Mouse (Mus musculus): ENCODE results near the gene Aar2.
"Not testable (repeated sequence)": the region's sequence is repeated elsewhere in the genome, so short reads cannot be mapped to it uniquely, and the experiment has no call there.

Gene Aar2

DNA sequence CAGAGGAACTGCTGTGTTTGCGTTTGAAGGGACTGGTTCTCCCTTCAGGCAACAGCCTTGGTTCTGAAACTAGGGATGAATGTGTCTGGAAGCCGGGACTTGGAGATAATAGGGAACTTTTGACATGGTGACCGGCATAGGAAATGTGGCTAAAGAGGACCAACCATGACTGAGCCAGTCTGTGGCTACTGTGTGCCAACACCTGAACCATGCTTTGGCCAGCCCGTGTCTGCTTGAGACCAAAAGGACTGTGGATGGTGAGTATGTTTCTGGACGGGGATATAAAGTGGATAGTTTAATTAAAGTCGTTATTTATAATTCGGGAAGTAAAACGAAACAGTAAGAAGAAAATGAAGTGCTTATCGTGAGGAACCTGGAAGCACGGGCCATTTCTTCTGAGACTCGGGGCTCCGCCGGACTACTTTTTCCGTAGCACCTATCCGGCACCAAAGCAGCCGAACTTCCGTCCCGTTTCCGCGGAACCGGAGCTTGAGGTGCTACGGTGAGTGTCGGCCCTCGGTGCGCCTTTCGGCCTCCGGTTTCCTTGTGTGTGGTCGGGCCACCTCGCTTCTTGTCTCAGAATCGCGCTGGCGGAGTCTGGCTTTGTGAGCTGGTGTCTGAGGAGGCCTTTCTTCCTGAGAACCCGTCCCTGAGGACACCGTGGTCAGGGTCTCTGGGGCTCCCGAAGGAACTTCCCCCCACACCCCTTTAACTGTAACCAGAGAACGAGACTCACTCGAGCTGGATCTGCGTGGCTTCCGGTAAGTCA lies at the start of gene Aar2:
Gene Aar2 (plus strand): TSS at position 462 of the 769 bp plus-strand sequence.
- peak; percentile 87 for DNase-seq

DNA sequence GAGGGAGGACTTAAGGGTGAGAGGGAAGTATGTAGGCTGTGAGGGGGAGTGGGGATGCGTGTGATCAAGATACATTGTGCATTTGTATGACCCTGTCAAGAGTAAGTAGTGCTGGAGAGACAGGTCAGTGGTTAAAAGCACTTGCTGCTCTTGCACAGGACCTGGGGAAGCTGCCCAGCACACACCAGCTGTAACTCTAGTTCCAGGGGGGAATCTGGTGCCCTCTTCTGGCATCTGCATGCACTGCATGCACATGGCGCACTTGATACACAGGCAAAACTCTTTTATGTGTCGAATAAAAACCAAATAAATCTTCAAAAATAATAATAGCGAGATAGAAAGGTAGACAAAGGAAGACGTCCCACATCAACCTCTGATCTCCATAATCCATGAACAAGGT lies 49.5 kb upstream of the Aar2 start:
- peak; percentile 40 for DNase-seq

DNA sequence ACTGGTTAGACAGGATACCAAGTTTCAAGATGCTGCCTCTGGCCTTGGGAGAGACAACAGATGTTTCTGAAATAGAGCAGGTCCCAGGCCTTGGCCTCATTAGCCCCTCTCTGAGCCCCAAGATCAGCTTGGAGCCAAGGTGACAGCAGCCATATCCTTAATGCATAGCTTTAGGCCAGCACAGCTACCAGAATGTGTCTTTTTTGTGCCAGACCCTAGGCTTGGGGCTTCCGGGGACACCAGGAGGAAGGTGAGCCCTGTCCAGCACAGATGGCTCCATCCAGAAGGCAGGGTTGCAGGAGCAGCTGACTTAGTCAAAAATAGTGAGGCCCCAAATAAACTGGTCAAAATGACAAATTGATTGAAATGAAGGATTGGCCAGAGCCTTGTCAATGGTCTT lies 46.4 kb upstream of the Aar2 start:
- no peak for DNase-seq

DNA sequence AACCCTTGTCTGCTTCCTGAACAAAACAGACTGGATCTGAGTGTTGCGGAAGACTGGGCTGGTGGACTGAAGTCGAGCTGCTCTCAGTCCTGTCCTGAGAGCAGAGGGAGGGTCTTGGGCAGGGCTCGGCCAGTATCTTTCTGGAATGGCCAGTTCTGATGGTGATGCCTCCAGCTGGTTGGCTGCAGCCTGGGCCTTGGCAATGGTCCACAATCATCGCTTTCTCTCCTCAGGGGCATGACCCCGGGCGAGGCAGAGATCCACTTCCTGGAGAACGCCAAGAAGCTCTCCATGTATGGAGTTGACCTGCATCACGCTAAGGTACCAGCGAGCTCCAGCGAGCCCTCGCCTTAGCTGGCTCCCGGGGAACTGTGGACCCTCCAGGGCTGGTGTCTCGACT lies 41.9 kb upstream of the Aar2 start:
- no peak for DNase-seq

DNA sequence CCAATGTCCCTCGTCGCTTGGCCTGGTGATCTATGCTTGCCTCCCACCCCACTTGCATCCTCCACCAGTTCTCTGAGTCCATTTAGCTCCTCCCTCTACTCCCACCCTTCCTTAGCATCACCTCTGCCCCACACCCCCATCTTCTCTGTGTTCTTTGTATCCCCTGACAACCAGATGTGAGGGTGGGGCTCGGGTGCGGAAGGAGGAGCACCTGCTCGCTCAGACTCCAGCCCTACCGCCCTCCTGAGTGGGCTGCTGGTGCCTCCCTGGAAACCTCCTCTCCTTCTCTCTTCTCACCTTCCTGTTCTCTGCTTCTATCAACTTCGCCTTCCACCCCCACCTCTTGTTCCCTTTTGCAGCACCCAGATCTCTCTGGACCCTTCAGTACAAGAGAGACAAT lies 35.4 kb upstream of the Aar2 start:
- no peak for DNase-seq

DNA sequence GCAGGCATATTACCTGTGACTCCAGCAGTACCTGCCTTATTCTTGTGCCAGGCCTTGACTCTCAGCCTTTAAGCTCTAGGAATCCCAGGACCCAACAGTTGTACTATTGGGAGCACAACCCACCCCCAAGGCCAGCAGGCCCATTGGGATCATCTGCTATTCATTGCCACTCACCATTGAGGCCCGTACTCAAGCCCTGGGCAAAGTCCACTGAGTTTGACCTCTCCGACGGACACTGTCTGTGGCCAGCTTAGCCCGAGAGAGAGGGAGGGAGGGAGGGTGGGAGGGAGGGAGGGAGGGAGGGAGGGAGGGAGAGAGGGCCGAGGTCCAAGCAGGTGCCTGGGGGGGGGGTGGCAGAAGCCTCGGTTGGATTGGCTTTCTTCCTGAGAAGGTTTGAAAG lies 34.8 kb upstream of the Aar2 start:
- no peak for DNase-seq

DNA sequence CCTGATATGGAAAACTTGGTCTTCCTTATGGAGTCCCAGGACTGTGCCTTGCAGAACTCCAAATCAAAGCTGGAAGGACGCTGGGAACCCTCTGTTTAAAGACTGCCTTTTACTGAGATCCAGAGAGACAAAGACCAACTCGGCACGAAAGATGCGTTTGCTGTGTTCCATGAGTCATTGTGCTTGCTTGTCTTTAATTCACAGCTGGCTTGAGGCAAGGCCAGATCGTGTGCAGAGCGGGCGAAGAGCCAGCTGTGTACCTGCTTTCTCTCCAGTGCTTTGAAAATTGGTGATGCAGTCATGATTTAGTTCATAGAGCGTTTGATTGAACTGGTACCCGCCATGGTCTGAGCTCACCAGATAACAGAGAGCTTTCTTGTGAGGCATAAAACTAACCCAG lies 32.3 kb upstream of the Aar2 start:
- DNase-seq: no peak

DNA sequence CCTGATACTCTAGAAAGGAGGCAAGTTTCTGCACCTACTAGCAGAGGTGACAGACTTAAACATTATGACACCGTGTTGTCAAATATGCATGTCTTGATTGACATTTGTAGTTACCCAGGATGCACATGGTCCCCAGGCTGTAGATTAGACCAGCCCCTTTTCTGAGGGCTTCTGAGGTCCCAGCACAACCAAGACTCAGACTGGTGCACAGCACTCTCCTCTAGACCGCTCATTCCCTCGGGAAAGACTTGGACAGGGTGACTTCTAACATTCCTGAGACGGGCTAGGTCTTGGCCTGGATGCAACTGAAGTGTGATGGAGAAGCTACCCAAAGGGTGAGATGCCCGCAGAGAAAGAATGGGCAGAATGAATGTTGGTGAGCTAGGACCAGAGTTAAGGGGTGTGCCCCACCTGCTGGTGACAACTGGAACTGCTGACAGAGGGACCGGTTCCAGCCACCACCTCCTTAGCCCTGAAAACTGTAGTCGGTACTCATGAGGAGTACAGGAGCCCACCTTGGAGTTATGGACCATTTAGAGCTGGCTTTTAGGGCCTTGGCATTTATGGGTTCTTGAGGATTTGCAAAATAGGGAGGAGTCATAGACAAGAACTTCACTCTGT lies 31.7 kb upstream of the Aar2 start:
- DNase-seq: peak; percentile 63

DNA sequence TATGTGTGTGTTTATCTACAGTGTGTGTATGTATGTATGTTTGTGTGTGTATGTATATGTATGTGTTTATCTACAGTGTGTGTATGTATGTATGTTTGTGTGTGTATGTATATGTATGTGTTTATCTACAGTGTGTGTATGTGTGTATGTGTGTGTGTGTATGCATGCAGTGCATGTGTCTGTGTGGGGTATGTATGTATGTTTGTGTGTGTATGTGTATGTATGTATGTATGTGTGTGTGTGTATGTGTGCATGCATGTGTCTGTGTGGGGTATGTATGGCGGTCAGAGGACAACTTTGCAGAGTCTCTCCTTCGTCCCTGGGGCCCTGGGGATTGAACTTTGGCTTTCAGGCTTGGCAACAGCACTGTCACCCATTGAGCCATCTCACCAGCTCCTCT lies 30.7 kb upstream of the Aar2 start:
- DNase-seq: not testable (repeated sequence)

DNA sequence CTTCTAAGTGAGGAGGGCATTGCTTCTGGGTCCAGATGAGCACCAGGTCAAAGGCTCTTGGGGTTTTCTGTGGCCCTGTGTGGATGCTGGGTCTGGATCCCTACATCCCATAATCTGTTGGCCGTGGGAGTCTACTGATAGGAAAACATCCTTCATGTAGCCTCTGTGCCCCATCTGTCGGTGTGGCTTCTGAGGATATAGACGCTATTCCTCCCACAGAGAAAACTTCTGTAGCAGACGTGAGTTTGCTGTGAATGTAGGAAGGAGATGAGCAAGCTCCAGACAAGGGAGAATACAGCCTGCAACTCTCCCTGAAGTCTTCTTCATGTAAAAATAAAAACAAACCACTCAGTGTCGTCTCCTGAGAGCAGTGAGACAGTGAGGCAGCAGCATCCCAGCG lies 29.1 kb upstream of the Aar2 start:
- no peak for DNase-seq

DNA sequence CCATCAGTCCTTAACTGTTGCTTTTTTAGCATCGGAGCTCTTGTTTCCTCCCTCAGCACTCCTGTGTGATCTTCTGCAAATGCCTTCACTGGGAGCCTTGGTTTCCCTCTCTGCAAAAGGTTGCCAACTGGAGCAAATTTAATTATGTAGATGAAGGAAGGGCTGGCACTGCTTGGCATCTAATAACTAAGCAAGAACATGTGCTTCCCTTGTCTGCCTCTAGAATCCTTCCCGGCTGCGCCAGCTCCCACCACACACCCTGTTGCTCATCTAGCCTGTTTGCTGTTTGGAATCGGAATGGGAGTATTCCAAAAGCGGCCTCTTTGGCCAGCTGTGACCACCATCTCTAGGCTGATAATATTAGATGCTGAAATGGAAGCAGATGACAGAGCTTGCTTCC lies 27.8 kb upstream of the Aar2 start:
- DNase-seq: no peak

DNA sequence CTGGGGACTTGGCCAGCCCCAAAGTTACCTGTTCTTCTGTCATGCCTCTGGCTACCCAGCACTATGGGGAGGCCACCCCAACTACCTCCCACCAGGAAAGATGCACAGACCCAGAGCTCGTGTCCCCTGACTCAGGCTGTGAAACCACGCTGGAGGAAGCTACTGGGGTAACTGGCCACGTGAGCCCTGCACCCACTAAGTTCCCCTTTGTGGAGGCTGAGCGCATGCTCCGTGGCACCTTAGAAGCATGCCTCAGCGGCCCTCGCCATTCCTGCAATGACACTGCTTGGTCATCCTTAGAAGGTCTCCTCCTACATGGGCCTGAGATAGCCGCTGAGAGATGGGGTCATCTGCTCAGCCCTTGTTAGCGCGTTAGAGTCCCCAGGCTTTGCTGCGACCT lies 24.4 kb upstream of the Aar2 start:
- DNase-seq: no peak

DNA sequence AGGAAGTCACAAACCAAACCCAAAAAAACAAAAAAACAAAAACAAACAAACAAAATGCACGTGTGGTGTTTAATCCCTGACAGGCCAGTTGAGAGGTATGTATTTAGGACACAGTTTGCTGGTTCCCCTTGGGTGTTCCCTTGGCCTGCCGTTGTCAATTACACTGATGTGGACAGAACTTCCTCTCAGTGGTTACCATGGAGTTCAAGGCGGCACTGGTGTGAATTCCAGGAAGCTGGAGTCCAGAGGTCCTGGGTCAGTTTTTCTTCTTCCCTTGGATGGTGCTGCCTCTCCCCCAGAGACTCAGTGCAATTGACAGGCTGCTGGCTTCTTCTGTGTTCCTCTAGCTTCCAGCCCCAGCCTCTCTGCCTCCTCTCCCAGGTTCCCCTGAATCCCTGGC lies 23.3 kb upstream of the Aar2 start:
- no peak for DNase-seq

DNA sequence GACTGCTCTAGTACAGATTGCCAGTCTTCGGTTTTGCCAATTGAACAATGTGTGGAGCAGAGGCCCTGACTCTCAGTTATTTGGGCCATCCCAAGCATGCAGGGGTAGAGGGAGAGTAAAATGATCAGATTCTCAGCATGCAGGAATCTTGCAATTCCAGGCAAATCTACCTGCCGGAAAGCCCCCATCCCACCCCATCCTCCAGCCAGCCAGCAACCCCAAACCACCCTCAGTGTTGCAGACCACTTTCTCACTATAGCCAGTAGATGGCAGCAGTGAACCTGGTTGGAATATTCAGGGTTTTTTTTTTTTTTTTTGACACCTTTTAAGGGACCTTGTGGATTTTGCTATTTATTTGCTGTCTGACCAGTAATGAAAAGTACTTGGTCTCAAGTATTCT lies 17.7 kb upstream of the Aar2 start:
- peak; percentile 14 for DNase-seq

DNA sequence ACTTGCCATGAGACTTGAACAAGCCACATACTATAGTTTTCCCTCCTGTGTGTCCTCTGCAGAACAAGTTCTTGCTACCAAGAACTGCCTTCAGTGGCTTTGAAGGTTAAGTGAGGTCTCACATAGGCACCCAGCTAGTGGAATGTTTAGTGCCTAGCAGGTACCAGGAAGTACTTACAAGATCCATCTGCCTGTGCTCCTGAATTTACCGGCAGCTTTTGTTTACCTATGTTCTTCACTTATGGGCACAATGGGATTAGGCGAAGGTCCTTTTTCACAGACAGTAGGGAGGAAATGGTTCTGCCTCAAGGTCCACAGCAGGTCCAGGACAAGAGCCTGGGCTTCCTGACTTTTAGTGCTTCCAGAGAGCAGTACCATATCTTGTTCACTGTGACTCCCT lies 14.2 kb upstream of the Aar2 start:
- no peak for DNase-seq

DNA sequence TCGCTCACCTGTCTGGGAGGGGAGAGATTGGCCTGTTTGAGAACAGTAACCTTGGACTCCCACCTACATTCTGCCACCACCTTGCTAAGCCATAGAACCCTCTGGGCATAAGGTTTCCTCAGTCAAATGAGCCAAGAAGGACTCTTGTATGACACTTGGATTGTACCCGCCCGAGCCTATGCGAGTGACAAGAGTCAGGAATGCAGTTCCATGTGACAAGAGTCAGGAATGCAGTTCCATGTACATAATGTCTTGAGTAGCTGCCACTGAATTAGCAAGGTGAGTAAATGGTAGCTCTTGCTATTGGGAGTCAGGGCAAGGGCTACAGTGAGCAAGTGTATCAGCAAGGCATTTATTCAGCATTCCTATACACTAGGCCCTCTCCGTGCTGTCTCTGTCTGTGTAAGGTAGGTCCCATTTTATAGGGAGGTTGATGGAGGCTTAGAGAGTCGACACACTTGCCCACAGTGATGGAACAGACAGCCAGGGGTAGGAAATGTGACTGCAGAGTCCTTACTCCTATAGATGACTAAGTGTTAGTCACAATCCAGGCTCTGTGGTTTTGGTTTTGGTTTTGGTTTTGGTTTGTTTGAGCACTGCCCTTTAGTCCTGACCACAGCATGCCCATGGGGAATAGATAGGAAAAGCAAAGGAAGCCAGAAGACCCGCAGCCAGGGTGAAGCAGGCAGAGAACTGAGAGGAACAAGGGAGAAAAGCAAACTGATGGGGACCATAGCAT lies 8.4 kb upstream of the Aar2 start:
- DNase-seq: no peak

DNA sequence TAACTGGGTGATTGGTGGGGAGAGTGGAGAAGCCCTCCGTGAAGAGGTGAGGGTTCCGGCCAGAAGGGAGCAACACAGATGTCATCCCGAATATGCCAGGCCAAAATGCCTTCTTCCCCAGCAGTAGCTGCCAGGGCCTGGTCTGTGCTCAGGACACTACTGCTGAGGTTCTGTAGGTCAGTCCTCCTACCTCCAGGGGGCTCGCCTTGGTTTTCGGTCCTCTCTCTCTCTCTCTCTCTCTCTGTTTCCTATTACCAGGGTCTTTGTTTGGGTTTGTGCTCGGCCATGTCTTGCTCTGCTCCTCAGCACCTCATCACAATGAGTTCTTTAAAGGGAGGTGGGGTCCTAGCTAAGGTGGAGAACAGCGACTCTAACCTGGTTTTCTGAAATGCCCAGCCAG lies 6.4 kb upstream of the Aar2 start:
- no peak for DNase-seq

DNA sequence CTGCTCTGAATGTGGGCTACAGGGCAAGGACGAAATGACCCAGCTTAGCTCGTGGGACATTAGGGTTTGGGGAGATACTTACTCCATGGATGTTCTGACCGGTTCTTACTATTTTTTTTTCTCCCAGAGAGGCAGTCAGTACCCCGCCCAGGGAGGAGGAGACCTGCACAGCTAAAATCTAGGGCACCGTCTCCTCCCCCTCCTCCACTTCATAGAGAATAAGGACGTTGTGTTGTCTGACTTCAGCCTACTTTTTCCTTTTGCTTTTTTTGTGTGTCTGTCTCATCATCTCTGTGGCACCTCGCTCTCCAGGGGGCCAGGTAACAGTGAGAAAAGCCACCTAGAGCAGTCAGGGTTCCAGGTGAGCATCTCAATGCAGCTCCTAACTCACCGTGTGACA lies 5.0 kb upstream of the Aar2 start:
- no peak for DNase-seq

DNA sequence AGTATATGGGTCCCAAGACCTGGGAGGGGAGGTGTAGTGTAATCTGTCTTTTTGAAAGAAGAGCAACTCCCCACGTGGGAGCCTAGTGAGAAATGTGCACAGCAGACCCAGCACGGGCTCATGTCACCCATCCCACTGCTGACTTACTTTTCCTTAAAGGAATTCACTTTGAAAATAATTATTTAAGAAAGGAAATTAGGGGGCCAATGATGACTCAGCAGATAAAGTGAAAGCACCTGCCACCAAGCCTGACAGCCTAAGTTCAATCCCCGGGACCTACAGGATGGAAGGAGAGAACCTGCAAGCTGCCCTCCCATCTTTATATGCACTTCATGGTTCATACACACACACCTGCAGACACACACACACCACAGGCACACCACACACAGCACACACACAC lies 3.6 kb upstream of the Aar2 start:
- DNase-seq: no peak

DNA sequence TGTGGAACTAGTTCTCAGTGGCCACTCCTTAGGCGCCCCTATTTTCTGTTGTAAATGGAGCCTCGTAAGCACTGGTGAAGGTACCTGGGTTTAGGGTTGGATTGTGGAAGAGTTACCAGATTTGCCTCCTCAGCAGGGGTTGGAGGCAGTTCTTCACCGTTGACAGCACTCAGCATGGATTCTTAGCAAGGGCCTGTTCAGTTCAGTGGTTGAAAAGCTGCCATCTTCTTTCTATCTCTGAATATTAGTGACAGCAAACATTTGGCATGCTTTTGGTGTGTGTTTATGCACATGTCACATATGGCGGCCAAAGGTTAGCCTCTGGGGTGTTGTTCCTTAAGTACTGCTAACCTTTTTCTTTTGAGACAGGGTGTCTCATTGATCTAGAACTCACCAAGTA lies 5.0 kb downstream of the Aar2 start:
- no peak for DNase-seq

DNA sequence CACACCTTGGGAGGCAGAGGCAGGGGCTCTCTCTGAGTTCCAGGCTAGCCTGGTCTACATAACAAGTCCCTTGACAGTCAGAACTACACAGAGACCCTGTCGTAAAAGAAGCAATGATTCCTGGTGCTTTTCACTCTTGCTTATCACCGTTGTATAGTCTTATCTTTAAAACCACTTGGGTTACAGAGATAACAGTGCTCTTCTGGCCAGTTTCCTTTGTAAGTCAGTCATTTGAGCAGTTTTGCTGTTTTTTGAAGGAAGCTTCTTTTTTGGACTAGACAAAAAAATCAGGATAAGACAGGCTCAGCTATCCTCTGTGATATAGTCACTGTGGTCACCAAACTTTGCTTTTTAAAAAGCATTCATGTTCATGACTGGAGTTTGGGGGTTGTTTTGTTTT lies 14.4 kb downstream of the Aar2 start:
- DNase-seq: no peak

DNA sequence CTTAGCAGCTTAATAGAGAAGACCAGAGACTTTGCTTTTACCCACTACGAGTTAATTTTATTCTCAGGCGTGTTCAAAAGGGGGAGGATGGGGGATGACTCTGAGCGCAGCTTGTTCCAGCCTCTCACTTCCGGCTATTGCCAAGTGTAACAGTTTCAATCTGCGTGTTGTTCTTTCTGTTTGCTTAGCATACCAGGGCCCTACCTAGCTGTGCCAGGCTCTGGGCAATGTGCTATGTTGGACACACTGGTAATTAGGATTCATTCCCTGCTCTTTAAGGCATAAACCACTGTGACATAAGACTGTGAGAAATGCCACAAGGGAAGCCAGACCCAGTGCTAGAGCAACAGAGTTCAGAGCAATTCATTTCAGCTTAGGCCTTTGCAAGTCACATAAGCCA lies 16.2 kb downstream of the Aar2 start:
- DNase-seq: no peak

DNA sequence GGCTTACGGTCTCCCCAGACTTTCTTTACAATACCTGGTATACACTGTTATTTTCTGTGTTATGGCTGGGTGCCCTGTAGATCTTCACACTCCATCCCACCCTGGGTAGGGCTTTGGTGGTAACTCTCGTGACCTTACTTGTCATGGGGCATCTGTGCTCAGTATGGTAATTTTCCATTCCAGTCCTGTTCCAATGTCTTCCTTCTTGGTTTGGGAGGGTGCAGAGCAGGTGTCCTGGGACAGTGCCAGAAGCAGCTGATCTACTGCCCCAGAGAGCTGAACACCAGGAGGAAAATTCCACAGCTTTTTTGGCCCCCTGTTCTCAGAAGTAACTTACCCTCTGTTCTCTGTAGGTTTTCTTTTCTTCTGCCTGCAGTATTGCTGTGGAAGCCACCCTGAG lies 19.1 kb downstream of the Aar2 start:
- no peak for DNase-seq

DNA sequence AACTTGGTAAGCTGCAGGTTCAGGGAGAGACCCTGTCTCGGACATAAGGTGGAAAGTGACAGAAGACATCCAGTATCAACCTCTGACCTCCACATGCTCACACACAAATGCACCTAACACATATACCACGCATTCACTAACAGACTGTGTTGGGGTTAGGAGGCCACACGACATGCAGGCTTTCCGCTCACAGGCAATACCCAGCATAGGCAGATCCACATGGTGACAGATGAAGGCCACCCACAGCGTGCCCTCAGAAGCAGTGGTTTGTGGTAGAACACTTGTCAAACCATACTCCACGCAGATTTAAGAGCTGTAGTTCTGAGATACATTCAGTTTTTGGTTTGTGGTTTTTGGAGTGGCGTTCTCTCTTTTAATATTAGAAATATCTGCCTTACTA lies 21.3 kb downstream of the Aar2 start:
- no peak for DNase-seq

All from thymus, postnatal 25 days (tissue).